10 mouse cellular contexts compared by ENCODE assay signal in genomic region chr5:36228405-36229370, GRCm38 (mm10). TPM values are rescaled to one million over a fixed set of nuclear protein-coding genes. Genes with fewer than 3 reads are reported as not detected.
DNase-seq lines count a peak whose midpoint lies in the region; ATAC-seq lines count a peak whose summit lies in the region.
"Had no signal": no experiment of that assay in that cellular context is flagged by ENCODE, and none has a peak within 500 bp of the region (broad histone marks: within the 10 kb centered on the region; RNA-seq: fewer than 3 reads in every experiment).

No protein-coding gene starts in this region.

- H3K36me3 ChIP-seq in kidney, embryonic 15.5 days, result no peaks in the 10 kb centered on the region
- H3K36me3 ChIP-seq in embryonic facial prominence, embryonic 10.5 days (replicated peaks), result no peaks in the 10 kb centered on the region
- no peaks in the 10 kb centered on the region for H3K36me3 ChIP-seq in hindbrain, embryonic 14.5 days (replicated peaks; ENCODE audit: control insufficient read depth, insufficient read depth)
- H3K36me3 ChIP-seq in neural tube, embryonic 12.5 days, result no peaks in the 10 kb centered on the region

- peak; percentile 25 to 48 for DNase-seq in kidney, postnatal 25 days
- no peak for DNase-seq in embryonic facial prominence, embryonic 10.5 days (ENCODE audit: low spot score)
- DNase-seq in hindbrain, embryonic 14.5 days (ENCODE audit: low spot score), result no peak
- no peak for DNase-seq in urinary bladder, postnatal 14 days (ENCODE audit: low spot score)
- no peak for DNase-seq in spleen, postnatal 4 days (ENCODE audit: low spot score in 2 of 2)
- DNase-seq in yolk sac, embryonic 10.5 days (ENCODE audit: low spot score), result no peak
- DNase-seq: cerebellum, adult 2 months; spleen, adult 18-20 months had no signal

- H3K4me3 ChIP-seq in kidney, embryonic 15.5 days (replicated peaks), result no peak overlapping the region
- H3K4me3 ChIP-seq in embryonic facial prominence, embryonic 10.5 days, result no peak overlapping the region
- no peak overlapping the region for H3K4me3 ChIP-seq in hindbrain, embryonic 14.5 days (replicated peaks; ENCODE audit: low read length)
- H3K4me3 ChIP-seq in neural tube, embryonic 12.5 days, result no peak overlapping the region

- H3K9ac ChIP-seq in kidney, embryonic 15.5 days, result no peak overlapping the region
- no peak overlapping the region for H3K9ac ChIP-seq in hindbrain, embryonic 14.5 days
- H3K9ac ChIP-seq in neural tube, embryonic 12.5 days, result 0 out of 2 replicates have a peak overlapping the region, but pooled peaks have one; percentile 13

- no peak overlapping the region for H3K4me2 ChIP-seq in kidney, embryonic 15.5 days
- no peak overlapping the region for H3K4me2 ChIP-seq in hindbrain, embryonic 14.5 days (replicated peaks)
- H3K4me2 ChIP-seq in neural tube, embryonic 12.5 days (replicated peaks), result peak overlapping the region; percentile 18

- WGBS in kidney, embryonic 15.5 days, result 67% methylated on average over 23 of the region's 23 CpGs
- WGBS in embryonic facial prominence, embryonic 10.5 days, result 68% methylated on average over 23 of the region's 23 CpGs
- 36% methylated on average over 22 of the region's 23 CpGs for WGBS in hindbrain, embryonic 14.5 days
- WGBS in neural tube, embryonic 12.5 days, result 42% methylated on average over 23 of the region's 23 CpGs

- no peaks in the 10 kb centered on the region for H3K27me3 ChIP-seq in kidney, embryonic 15.5 days
- H3K27me3 ChIP-seq in embryonic facial prominence, embryonic 10.5 days (replicated peaks; ENCODE audit: low read depth, poor library complexity, severe bottlenecking), result no peaks in the 10 kb centered on the region
- H3K27me3 ChIP-seq in hindbrain, embryonic 14.5 days (ENCODE audit: control insufficient read depth, insufficient read depth, low read length), result no peaks in the 10 kb centered on the region
- H3K27me3 ChIP-seq in neural tube, embryonic 12.5 days (replicated peaks), result no peaks in the 10 kb centered on the region

- H3K27ac ChIP-seq in kidney, embryonic 15.5 days, result no peak overlapping the region
- H3K27ac ChIP-seq in embryonic facial prominence, embryonic 10.5 days (replicated peaks), result peak overlapping the region; percentile 16
- peak overlapping the region; percentile 40; the same call in 1 of the 2 replicates for H3K27ac ChIP-seq in hindbrain, embryonic 14.5 days
- H3K27ac ChIP-seq in neural tube, embryonic 12.5 days, result no peak overlapping the region

- H3K9me3 ChIP-seq in kidney, embryonic 15.5 days (replicated peaks), result no peaks in the 10 kb centered on the region
- no peaks in the 10 kb centered on the region for H3K9me3 ChIP-seq in embryonic facial prominence, embryonic 10.5 days
- no peaks in the 10 kb centered on the region for H3K9me3 ChIP-seq in hindbrain, embryonic 14.5 days (ENCODE audit: control insufficient read depth, low read length)
- H3K9me3 ChIP-seq in neural tube, embryonic 12.5 days, result no peaks in the 10 kb centered on the region

- ATAC-seq in kidney, embryonic 15.5 days (replicated peaks; ENCODE audit: low FRiP score), result no peak
- no peak; the same call in 1 of the 2 replicates for ATAC-seq in hindbrain, embryonic 14.5 days (ENCODE audit: low FRiP score)
- no peak for ATAC-seq in neural tube, embryonic 12.5 days (ENCODE audit: low FRiP score, low read depth)

- H3K4me1 ChIP-seq in kidney, embryonic 15.5 days, result peaks cover 31% of the 10 kb centered on the region
- H3K4me1 ChIP-seq in embryonic facial prominence, embryonic 10.5 days, result peaks cover 44% of the 10 kb centered on the region
- H3K4me1 ChIP-seq in hindbrain, embryonic 14.5 days (replicated peaks; ENCODE audit: control insufficient read depth, insufficient read depth, low read length), result peaks cover 46% of the 10 kb centered on the region
- H3K4me1 ChIP-seq in neural tube, embryonic 12.5 days, result peaks cover 24% of the 10 kb centered on the region

RNA-seq across cellular contexts. Expression of gene Psapl1, which starts 24.9 kb away (rescaled TPM):
- polyA plus RNA-seq in kidney, embryonic 15.5 days (2015; fragmentation: Nextera tagmentation; extraction: Ambion mirVana), result 0.45 and 0.59 TPM in 2 replicates
- 0.05 and 0.07 TPM in 2 replicates for polyA plus RNA-seq in embryonic facial prominence, embryonic 10.5 days (2016; fragmentation: Nextera tagmentation; extraction: Ambion mirVana)
- 0.13 and 0.17 TPM in 2 replicates for polyA plus RNA-seq in hindbrain, embryonic 14.5 days (2014; fragmentation: Nextera tagmentation; extraction: Ambion mirVana)
- not detected in 2 replicates for polyA plus RNA-seq in neural tube, embryonic 12.5 days (2016; fragmentation: Nextera tagmentation; extraction: Ambion mirVana)
- polyA plus RNA-seq: cerebellum, adult 2 months had no signal

Comparison
In these comparisons a context has a peak if more than half of its experiments do, and no peak if none do; other contexts are left out.
1. DNase-seq: peak in kidney, postnatal 25 days (2 of 2); none in embryonic facial prominence, embryonic 10.5 days (single experiment), hindbrain, embryonic 14.5 days (single experiment), urinary bladder, postnatal 14 days (single experiment), spleen, postnatal 4 days (0 of 2) and yolk sac, embryonic 10.5 days (single experiment).
2. H3K27ac ChIP-seq: peak in embryonic facial prominence, embryonic 10.5 days (single experiment) and hindbrain, embryonic 14.5 days (single experiment); none in kidney, embryonic 15.5 days (single experiment) and neural tube, embryonic 12.5 days (single experiment).